ENCODE assay signal across 16 mouse cellular contexts in genomic region chr8:118611551-118611950, GRCm38 (mm10).
DNase-seq lines count a peak whose midpoint lies in the region; ATAC-seq and TF ChIP-seq lines count a peak whose summit lies in the region.
"Had no signal": no experiment of that assay in that cellular context is flagged by ENCODE, and none has a peak within 500 bp of the region (broad histone marks: within the 10 kb centered on the region; RNA-seq: fewer than 3 reads in every experiment).

No protein-coding gene starts in this region.

- H3K4me2 ChIP-seq in heart, embryonic 11.5 days, result no peak overlapping the region
- H3K4me2 ChIP-seq: hindbrain, embryonic 15.5 days; limb, embryonic 15.5 days; neural tube, embryonic 13.5 days had no signal

- 83% methylated on average over 10 of the region's 10 CpGs for WGBS in heart, embryonic 11.5 days (ENCODE audit: insufficient replicate concordance)

- DNase-seq in cerebellum, adult 11 months, result peak; percentile 45
- DNase-seq in cerebellum, adult 9-11 months, result peak; percentile 60
- peak; percentile 84 to 85 for DNase-seq in layer of hippocampus, adult 2 months (ENCODE audit: low spot score in 2 of 2)
- DNase-seq in right cerebral cortex, adult 2 months (ENCODE audit: low spot score in 2 of 2), result peak; percentile 75 to 82
- no peak for DNase-seq in heart, adult 8-10 months (ENCODE audit: low spot score)
- DNase-seq in urinary bladder, postnatal 14 days (ENCODE audit: low spot score), result no peak
- DNase-seq: adrenal gland, postnatal 25 days; embryo, embryonic 11 days; kidney, postnatal 10 days; lung, postnatal 10 days; midbrain, embryonic 14.5 days had no signal

- H3K36me3 ChIP-seq in heart, embryonic 11.5 days (ENCODE audit: control insufficient read depth, insufficient read depth, low read length), result no peaks in the 10 kb centered on the region
- H3K36me3 ChIP-seq: heart, embryonic 10.5 days; hindbrain, embryonic 15.5 days; limb, embryonic 15.5 days had no signal

- TF ChIP-seq CTCF in layer of hippocampus, adult 2 months (conservative IDR thresholded peaks at IDR 0.05), result no peak

- peak overlapping the region; percentile 52; the same call in 1 of the 2 replicates for H3K27ac ChIP-seq in layer of hippocampus, adult 2 months
- H3K27ac ChIP-seq in heart, embryonic 11.5 days (ENCODE audit: low read depth, low read length), result no peak overlapping the region
- H3K27ac ChIP-seq: heart, embryonic 10.5 days; hindbrain, embryonic 15.5 days; limb, embryonic 15.5 days; neural tube, embryonic 13.5 days had no signal

- H3K9me3 ChIP-seq in heart, embryonic 11.5 days (replicated peaks; ENCODE audit: control insufficient read depth, low read length), result no peaks in the 10 kb centered on the region
- H3K9me3 ChIP-seq: heart, embryonic 10.5 days; hindbrain, embryonic 15.5 days; limb, embryonic 15.5 days had no signal

- H3K27me3 ChIP-seq in heart, embryonic 11.5 days (ENCODE audit: control insufficient read depth, insufficient read depth, low read length), result no peaks in the 10 kb centered on the region
- H3K27me3 ChIP-seq: hindbrain, embryonic 15.5 days; limb, embryonic 15.5 days; neural tube, embryonic 13.5 days had no signal

- no peak overlapping the region for H3K9ac ChIP-seq in heart, embryonic 11.5 days (ENCODE audit: low read depth, low read length)
- H3K9ac ChIP-seq: hindbrain, embryonic 15.5 days; limb, embryonic 15.5 days; neural tube, embryonic 13.5 days had no signal

- ATAC-seq in heart, embryonic 11.5 days (replicated peaks; ENCODE audit: insufficient number of reproducible peaks, low FRiP score, low TSS enrichment), result no peak

- H3K4me1 ChIP-seq in heart, embryonic 11.5 days (ENCODE audit: control insufficient read depth, insufficient read depth, low read length), result no peaks in the 10 kb centered on the region
- H3K4me1 ChIP-seq: heart, embryonic 10.5 days; hindbrain, embryonic 15.5 days; limb, embryonic 15.5 days; neural tube, embryonic 13.5 days had no signal

- H3K4me3 ChIP-seq in layer of hippocampus, adult 2 months, result no peak overlapping the region
- H3K4me3 ChIP-seq in heart, embryonic 11.5 days (ENCODE audit: low read depth, low read length), result no peak overlapping the region
- H3K4me3 ChIP-seq: heart, embryonic 10.5 days; hindbrain, embryonic 15.5 days; limb, embryonic 15.5 days; neural tube, embryonic 13.5 days had no signal

Comparison
In these comparisons a context has a peak if more than half of its experiments do, and no peak if none do; other contexts are left out.
1. DNase-seq: peak in cerebellum, adult 11 months (single experiment), cerebellum, adult 9-11 months (single experiment), layer of hippocampus, adult 2 months (2 of 2) and right cerebral cortex, adult 2 months (2 of 2); none in heart, adult 8-10 months (single experiment) and urinary bladder, postnatal 14 days (single experiment).